Mouse (Mus musculus): ENCODE measurements at regions not wholly inside any gene's neighbourhood (a gene's known extent, or its start where the extent isn't known, plus 50 kb on each side); places are given as distances from the start of the nearest gene placed in this dataset.
"Not testable (repeated sequence)": the region's sequence is repeated elsewhere in the genome, so short reads cannot be mapped to it uniquely, and the experiment has no call there.

DNA sequence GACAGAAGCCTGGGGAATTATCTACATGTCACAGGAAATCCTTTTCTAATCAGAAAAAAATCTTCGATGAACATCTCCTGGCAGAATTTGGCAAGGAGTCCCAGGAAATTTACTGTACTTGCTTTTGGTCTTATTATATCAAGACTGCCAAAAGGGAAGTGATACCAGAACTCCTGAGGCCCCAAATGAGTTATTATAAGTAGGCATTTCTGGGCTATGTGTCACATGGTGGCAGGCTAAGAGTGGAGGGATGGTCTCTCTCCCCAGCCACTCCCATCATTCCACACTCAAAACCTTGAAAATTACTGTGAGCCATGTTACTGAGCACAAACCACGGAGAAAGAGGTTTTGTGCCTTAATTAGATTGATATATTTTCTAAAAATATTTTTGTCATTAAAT, 94.0 kb upstream of the Cdk6 start:
- DNase-seq (ENCODE audit: low read depth) = no peak

DNA sequence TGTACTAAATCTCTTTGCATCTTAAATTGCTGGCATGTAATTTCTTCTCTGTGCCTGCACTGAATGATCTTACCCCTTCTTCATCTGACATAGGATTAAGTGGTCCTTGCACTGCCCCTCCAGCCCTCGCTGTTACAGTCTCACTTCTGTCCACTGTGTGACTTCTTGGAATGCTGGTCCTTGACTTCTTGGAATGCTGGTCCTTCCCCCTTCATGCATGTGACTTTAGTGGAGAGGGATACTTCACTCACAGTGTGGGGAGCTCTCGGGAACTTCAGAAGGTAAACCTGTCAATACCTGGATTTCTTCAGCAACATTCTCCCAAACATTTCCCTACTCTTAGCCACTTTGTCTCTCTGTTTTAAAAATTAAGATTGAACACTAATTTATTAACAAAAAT, 91.0 kb upstream of the Cdk6 start:
- DNase-seq (ENCODE audit: low read depth) = no peak

DNA sequence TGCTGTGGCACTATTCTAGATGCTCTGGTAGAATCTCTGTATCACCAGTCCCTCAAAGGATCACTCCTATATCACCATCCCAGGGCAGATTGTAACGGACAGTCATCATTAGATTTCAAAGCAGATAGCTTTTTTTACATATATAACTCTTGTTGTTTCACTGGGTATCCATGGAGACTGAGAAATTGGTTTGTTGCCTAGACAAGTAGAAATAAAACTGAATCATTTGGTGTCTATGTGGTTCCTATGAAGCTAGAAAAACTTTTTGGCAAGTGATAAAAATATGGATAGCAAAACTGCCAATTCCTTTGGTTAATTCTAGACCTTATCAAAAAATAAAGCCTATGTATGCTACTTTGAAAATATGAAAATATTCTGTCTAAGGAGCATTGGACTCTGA, 81.0 kb upstream of the Cdk6 start:
- no peak for DNase-seq (ENCODE audit: low read depth)

DNA sequence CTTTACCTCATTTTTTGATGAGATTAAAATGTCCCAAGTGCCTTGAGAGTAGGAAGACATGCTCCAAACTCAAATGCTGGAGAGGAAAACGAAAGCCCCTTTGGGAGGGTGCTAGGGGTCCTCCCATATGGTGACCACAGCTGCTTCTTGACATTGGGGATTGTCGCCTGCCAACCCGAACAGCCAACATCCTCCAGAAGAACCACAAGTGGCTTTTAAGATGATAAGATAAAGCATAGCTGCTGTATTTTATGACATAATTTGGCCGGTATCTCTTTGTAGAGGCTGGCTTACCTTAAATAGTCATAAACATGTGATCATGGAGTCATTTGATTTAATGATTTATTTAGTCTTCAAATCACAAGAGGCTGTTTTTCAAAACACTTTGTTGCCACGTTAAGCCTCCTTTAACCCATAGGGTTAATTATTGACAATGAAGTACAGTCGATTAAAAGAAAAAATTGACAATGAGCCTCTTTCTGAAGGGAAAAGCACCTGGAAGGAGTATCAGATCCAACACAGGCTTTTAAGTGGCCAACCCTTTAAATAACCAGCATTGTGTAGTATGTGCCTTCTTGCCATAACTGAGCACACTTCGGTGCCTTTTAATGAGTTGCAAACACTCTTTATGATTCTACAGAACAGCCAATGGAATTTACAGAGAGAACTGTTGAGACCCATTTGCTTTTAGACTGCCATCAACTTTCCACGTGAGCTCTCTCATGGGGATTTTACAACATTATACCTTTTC, 76.1 kb upstream of the Cdk6 start:
- not testable (repeated sequence) for DNase-seq (ENCODE audit: low read depth)

DNA sequence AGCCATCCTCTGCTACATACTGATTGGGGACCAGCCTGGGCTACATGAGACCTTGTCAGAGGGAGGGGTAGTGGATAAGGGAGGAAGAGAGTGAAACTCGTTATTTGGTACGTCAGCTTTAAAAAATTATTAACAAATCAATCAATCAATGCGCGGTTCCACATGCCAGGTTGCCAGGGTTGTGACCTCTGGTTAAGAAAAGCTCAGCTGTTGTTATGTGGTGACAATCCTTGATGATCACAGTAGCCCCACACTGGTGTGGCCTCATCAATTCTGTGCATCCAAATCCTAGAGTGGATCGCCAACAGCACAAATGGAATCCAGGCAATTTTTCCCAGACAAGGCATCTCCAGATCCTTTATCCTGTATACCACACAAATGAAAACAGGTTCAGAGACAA, 74.3 kb upstream of the Cdk6 start:
- no peak for DNase-seq (ENCODE audit: low read depth)

DNA sequence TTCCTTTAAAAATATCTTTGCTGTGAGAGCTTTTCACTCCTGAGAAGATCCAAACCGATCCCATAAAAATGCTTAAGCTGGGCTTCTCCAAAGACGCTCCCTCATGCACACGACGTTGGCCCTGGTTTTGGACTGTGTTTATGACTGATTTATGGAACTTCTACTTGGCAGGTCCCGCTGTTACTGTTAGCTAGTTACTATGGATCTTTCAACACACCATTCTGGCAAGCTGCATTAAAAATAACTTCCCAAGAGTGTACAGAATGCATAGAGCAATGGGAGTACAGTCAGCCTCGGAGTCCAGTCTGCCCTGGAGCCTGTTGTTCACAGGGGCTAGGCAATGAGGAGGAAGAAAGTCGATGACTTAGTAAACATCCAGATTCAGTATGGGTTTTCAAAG, 71.5 kb upstream of the Cdk6 start:
- DNase-seq (ENCODE audit: low read depth) = no peak

DNA sequence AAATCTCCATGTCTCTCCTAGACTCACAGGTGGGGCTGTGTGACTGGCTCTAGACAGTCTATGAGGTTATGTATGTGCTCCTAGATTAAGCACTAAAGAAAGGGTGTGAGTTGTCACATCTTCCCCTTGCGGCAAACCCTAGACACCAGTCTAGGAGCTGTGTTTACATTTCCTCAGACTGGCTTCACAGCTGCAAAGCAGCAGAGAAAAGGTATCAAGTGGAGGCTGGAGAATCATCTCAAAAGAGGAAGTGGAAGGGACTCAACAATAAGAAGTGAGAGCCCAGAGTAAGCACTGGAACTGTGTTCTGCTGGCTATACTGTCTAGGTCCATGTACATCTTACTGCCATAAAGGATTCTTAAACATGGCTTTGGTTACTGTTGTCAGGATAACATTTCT, 68.1 kb upstream of the Cdk6 start:
- not testable (repeated sequence) for DNase-seq (ENCODE audit: low read depth)

DNA sequence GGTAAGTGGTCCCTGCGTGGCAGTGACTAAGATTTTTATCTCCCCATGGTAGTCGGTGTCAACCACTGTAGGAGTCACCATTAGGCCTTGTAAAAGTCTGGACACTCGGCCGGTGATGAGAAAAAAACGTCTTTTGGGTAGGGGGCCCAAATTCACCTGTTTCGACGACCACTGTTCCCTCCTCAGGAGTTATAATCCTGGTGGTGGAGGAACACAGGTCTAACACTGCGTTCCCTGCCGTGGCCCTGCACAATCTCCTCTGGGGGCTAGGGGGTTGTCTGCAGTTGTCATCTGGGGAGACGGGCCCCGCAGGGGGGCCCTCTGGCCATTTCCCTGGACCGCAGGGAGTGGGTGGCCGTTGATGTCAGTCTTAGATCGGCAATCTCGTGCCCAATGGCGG, 64.0 kb upstream of the Cdk6 start:
- DNase-seq (ENCODE audit: low read depth) = not testable (repeated sequence)

DNA sequence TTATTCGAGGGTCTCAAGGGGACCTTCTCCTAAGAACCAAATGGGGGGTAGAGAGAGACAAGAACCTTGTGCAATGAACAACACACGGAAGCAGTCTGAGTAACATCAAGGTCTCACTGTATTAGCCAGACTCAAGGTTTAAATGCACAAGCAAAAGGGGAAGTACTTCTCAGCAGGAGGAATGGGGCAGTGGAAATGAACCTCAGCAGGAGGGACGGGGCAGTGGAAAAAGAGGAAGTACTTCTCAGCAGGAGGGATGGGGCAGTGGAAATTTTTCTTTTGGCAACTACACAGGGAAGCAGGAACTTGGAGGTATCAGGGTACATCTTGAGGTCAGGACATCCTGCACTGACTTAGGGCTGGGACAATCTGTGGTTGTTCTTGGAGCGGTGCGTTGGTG, 62.3 kb upstream of the Cdk6 start:
- DNase-seq (ENCODE audit: low read depth) = not testable (repeated sequence)

DNA sequence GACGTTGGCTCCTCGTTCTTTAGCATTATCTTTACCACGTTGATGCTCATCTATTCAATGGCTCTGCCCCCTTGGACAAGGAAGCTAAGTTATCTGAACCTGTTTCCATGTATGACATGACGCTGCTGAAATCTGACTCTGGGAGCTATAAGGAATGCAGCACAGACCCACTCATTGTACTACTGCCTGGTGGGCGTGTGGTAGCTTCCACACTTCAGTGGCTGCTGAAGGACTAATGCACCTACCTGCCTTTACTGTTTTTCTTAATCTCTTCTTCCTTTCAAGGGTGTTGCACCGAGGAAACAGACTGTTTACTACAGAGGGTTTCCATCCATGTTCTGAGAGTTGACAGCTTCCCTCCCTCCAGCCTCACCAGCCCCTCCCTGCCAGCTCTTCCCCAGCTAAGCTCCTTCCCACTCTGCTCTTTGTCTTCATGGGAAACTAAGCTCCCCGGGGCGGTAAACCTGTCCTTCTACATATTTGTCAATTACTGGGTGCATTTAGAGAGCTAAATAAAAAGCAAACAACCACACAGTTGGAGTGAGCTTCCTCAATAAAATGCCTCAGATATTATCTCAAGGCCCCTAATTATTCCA, 59.3 kb upstream of the Cdk6 start:
- not testable (repeated sequence) for DNase-seq (ENCODE audit: low read depth)

DNA sequence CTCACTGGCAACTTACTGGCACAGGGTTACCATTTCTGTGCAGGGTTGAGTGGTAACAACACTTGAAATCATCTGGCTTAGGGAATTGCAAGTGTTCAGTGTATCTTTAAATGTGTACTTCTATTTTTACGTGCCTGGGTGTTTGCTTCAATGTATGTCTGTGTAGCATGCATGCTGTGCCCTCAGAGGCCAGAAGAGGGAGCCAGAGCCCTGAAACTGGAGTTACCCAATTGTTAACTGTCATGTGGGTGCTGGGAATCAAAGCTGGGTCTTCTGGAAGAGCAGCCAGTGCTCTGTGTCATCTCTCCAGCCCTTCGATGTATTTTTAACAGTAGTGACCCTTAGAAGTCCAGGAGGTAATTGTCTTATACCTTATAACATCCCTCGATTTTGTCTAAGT, 58.2 kb upstream of the Cdk6 start:
- no peak for DNase-seq (ENCODE audit: low read depth)

DNA sequence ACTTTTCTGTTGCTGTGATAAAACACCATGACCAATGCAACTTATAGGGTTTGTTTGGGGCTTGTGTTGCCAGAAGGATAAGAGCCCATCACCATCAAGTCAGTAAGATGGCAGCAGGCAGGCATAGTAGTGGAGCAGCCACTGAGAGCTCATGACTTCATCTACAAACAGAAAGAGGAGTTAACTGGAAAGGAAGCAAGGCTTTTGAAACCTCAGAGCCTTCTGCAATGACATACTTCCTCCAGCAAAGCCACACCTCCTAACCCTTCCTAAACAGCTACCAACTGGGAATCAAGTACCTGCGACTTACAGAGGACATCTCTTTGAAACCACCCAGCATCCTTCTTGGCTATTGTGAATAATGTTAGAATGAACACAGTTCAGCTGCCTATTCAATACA, 57.0 kb upstream of the Cdk6 start:
- not testable (repeated sequence) for DNase-seq (ENCODE audit: low read depth)

DNA sequence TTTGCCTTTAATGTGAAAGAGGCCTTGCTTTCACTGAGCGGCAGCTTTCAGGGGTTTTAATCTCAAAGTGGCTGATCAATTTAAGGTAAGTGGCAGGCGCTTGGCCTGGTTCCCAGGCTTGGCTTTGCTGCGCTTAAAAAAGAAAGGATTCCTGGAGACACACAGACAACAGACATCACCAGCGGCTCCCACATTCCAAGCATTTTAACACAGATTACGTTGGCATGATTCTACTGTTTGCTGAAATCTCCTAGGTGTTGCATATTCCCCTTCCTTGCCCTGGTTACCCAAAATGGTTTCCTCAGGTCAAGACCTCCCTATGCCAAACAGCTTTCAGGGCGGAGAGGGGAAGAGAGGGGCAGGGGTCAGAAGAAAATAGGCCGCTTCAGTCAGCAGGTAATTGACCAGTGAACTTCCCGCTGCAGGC, 51.3 kb upstream of the Cdk6 start:
- DNase-seq (ENCODE audit: low read depth) = not testable (repeated sequence)
